Mouse (Mus musculus) layer of hippocampus, postnatal 14 days (tissue): ENCODE measurements around the gene Rgs13. TPM values are rescaled to one million over a fixed set of nuclear protein-coding genes. Genes with fewer than 3 reads are reported as not detected.
"Not testable (repeated sequence)": the region's sequence is repeated elsewhere in the genome, so short reads cannot be mapped to it uniquely, and the experiment has no call there.

Experiments
- DNase-seq, 2 experiments: peaks; one replicate each; pipeline ENCODE4 v3.0.0; 2021 to 2022; ENCODE audit warnings: low spot score in 2 of 2, mixed read lengths in 1 of 2
- total RNA-seq, 2 experiments: library from RNA; stranded (reverse); gene quantifications; 2 replicates each; pipeline ENCODE4 v1.2.3; 2021

The Rgs13 gene
- total RNA-seq, 2 experiments from 2014 or later, result 0.76 to 1.1 TPM

- DNase-seq, result no peak
Observed at GRCm38 (mm10) chr1:144152526-144152925, 24.6 kb downstream of the Rgs13 start.

- no peak for DNase-seq
Observed at GRCm38 (mm10) chr1:144152184-144152525, 25.0 kb downstream of the Rgs13 start.

GRCm38 (mm10) chr1:144151401-144152183, 25.6 kb downstream of the Rgs13 start:
- peak; percentile 11 to 40 for DNase-seq

GRCm38 (mm10) chr1:144149997-144150396, 27.2 kb downstream of the Rgs13 start:
- no peak for DNase-seq

- not testable (repeated sequence) for DNase-seq
Observed at GRCm38 (mm10) chr1:144141398-144141797, 35.8 kb downstream of the Rgs13 start.

GRCm38 (mm10) chr1:144139847-144140246, 37.3 kb downstream of the Rgs13 start:
- DNase-seq, result no peak

- no peak for DNase-seq
Observed at GRCm38 (mm10) chr1:144127965-144128364, 49.2 kb downstream of the Rgs13 start.

- DNase-seq, result no peak
Observed at GRCm38 (mm10) chr1:144120042-144120441, 57.1 kb downstream of the Rgs13 start.

GRCm38 (mm10) chr1:144119456-144119855, 57.7 kb downstream of the Rgs13 start:
- no peak for DNase-seq

- DNase-seq, result no peak
Observed at GRCm38 (mm10) chr1:144115848-144116727, 61.1 kb downstream of the Rgs13 start.

GRCm38 (mm10) chr1:144113438-144114074, 63.6 kb downstream of the Rgs13 start:
- DNase-seq, result no peak

GRCm38 (mm10) chr1:144112946-144113345, 64.2 kb downstream of the Rgs13 start:
- no peak for DNase-seq

- DNase-seq, result no peak
Observed at GRCm38 (mm10) chr1:144098587-144099258, 78.4 kb downstream of the Rgs13 start.

GRCm38 (mm10) chr1:144090410-144090809, 86.8 kb downstream of the Rgs13 start:
- peak in 1 of 2 experiments; percentile 69 for DNase-seq

Other genes starting within 250 kb of the Rgs13 start
- 10 to 100 TPM; 34.8 to 42.8 TPM for gene Rgs2, start 173.2 kb downstream of the Rgs13 start, total RNA-seq
- gene Rgs1, start 71.9 kb upstream of the Rgs13 start, total RNA-seq, result under 1 TPM in 1 of 2 experiments, not detected in 1; 0.29 TPM